In genomic region chr11:4113496-4113895, GRCm38 (mm10) we compare ENCODE assay signal across 19 mouse cellular contexts.
"Had no signal": no experiment of that assay in that cellular context is flagged by ENCODE, and none has a peak within 500 bp of the region (broad histone marks: within the 10 kb centered on the region; RNA-seq: fewer than 3 reads in every experiment).

No protein-coding gene starts in this region.

- H3K9ac ChIP-seq: lung, embryonic 14.5 days; midbrain, embryonic 12.5 days; neural tube, embryonic 13.5 days; neural tube, embryonic 15.5 days; stomach, embryonic 15.5 days had no signal

- H3K4me2 ChIP-seq: lung, embryonic 14.5 days; midbrain, embryonic 12.5 days; neural tube, embryonic 13.5 days; neural tube, embryonic 15.5 days; stomach, embryonic 15.5 days had no signal

- H3K4me3 ChIP-seq: midbrain, embryonic 10.5 days; midbrain, embryonic 12.5 days; myocyte; neural tube, embryonic 13.5 days; neural tube, embryonic 15.5 days; stomach, embryonic 15.5 days had no signal

- H3K27me3 ChIP-seq: neural tube, embryonic 15.5 days had no signal

- H3K27ac ChIP-seq: midbrain, embryonic 10.5 days; midbrain, embryonic 12.5 days; neural tube, embryonic 13.5 days; neural tube, embryonic 15.5 days; stomach, embryonic 15.5 days; stomach, postnatal 0 days had no signal

- H3K36me3 ChIP-seq: midbrain, embryonic 10.5 days; stomach, embryonic 15.5 days had no signal

- H3K9me3 ChIP-seq: midbrain, embryonic 10.5 days; midbrain, embryonic 12.5 days; neural tube, embryonic 13.5 days; neural tube, embryonic 15.5 days; stomach, embryonic 15.5 days had no signal

- ATAC-seq: midbrain, embryonic 16.5 days had no signal

- DNase-seq: lung, adult 18-20 months; lung, embryonic 14.5 days; lung, postnatal 10 days; lung, postnatal 4 days; midbrain, embryonic 14.5 days; retina, postnatal 1 day; right cerebral cortex, adult 18-20 months; right cerebral cortex, postnatal 25 days; right cerebral cortex, postnatal 4 days; thymus, adult 2 months; thymus, postnatal 36 days had no signal
